Mouse (Mus musculus): ENCODE data around the gene Strip2. TPM values are rescaled to one million over a fixed set of nuclear protein-coding genes. Genes with fewer than 3 reads are reported as not detected.

The Strip2 gene
- polyA plus RNA-seq, 1 experiment from 2014 or later = 2.8 TPM

DNA sequence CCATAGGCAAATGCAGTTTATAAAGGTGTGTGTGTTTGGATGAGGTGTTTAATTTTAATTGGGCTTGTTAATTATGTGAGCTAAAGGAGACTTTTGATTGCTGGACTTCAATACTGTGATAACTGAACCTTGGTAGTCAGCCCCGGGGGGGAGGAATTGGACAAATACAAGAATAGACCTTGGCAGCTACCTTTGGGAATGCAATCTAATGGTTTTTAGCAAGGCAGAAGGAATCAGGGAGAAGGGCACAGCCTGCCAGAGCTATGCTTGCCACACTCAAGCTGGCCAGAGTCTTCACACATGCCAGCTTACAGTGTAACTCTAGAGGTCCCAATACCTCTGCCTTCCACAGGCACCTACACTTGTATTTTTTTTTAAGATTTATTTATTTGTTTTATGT, 18.9 kb downstream of the Strip2 start:
- H3K4me1 ChIP-seq (replicated peaks) = no peaks in the 10 kb centered on the region
- WGBS = 96% methylated on average over 1 of the region's 1 CpGs
- no peak overlapping the region for H3K9ac ChIP-seq
- H3K27me3 ChIP-seq = no peaks in the 10 kb centered on the region
- no peaks in the 10 kb centered on the region for H3K36me3 ChIP-seq
- no peak overlapping the region for H3K4me2 ChIP-seq
- no peak for ATAC-seq (ENCODE audit: low FRiP score)
- no peak overlapping the region for H3K4me3 ChIP-seq
- H3K27ac ChIP-seq = no peak overlapping the region
- no peaks in the 10 kb centered on the region for H3K9me3 ChIP-seq

DNA sequence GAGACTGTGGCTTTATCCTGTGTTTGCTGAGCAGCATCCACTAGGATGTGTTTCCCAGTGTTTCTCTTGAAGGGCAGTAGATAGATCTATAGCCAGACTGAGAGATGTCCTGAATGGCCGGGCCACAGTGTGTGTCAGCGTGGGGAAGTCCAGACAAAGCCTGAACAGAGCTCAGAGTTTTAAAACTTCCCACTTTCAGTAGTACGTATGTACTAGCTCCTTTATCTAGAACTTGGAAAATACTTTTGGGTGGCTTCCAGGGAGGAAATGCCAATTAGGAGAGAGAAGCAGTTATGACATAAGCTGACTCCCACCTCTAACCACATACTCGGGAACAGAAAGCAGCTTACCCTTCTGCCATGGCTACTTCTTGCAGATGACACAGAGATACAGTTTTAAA, 23.6 kb downstream of the Strip2 start:
- ATAC-seq (ENCODE audit: low FRiP score) = no peak
- 93% methylated on average over 4 of the region's 4 CpGs for WGBS
- H3K4me3 ChIP-seq = no peak overlapping the region

DNA sequence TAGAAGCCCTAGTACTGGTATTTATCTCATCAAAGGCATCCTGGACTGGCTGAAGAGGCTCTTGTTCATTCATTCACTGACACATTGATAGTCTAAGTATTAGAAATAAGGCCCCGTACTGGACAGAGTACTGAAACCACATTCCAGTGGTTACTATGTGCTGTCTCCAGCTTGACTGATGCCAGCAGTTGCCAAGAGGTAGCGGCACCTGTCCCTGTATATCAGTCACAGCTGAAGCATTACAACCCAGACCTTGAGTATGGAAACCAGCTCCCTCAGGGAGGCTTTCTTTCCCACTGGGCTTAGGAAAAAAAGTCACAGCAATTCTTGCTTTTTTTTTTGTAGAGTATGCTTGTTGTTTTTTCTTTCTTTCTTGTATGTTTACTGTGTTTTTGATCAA, 24.2 kb downstream of the Strip2 start:
- no peak for ATAC-seq (ENCODE audit: low FRiP score)
- Histone ChIP-seq H3K4me3 (no peak overlapping the region), H3K9ac (no peak overlapping the region), H3K4me1 (replicated peaks) (no peaks in the 10 kb centered on the region), H3K27ac (no peak overlapping the region), H3K9me3 (no peaks in the 10 kb centered on the region), H3K27me3 (no peaks in the 10 kb centered on the region), H3K36me3 (no peaks in the 10 kb centered on the region), H3K4me2 (no peak overlapping the region)
- 86% methylated on average over 2 of the region's 2 CpGs for WGBS

More for the DNA sequence above, 23.6 kb downstream of the Strip2 start:
- Histone ChIP-seq H3K9ac (no peak overlapping the region), H3K4me2 (no peak overlapping the region), H3K36me3 (no peaks in the 10 kb centered on the region), H3K9me3 (no peaks in the 10 kb centered on the region), H3K27me3 (no peaks in the 10 kb centered on the region), H3K27ac (no peak overlapping the region), H3K4me1 (replicated peaks) (no peaks in the 10 kb centered on the region)

DNA sequence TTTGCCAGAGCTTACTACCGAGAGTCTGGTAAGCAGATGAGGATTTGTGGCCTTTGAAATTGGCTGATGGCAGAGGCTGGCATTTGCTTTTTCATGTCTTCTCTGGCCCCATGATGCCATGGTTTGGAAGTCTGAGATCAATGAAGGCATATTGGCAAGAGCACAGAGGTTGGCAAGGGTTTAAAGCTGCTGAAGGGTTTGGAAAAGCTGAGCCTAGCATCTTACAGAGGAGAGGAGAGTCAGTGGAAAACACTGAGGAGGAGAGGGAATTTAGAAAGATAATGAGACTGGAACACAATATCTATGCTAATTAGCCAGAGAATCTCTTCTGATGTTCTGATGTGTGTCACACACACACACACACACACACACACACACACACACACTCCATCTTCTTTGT, 27.7 kb downstream of the Strip2 start:
- Histone ChIP-seq H3K4me1 (replicated peaks) (no peaks in the 10 kb centered on the region), H3K4me2 (no peak overlapping the region), H3K36me3 (no peaks in the 10 kb centered on the region), H3K9ac (no peak overlapping the region), H3K9me3 (no peaks in the 10 kb centered on the region), H3K27ac (no peak overlapping the region), H3K4me3 (no peak overlapping the region), H3K27me3 (no peaks in the 10 kb centered on the region)
- 86% methylated on average over 1 of the region's 1 CpGs for WGBS
- no peak for ATAC-seq (ENCODE audit: low FRiP score)

DNA sequence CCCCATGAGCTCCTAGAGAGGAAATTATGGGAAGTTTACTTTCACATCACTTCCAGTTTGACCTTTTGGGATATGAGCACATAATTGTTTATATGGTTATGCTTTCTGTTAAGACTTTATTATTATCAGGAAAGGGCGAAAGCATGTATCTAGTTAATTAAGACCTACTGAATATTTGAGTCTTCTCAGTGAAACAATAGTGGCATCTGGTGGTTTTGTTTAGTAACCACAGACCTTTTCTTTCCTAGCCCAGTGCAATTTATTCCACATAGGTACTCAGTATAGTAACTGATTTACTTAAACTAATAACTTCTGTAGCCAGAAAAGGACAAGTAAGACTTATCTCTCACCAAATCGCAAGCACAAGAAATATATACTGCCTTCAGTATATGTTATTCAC, 29.8 kb downstream of the Strip2 start:
- no peak overlapping the region for H3K4me2 ChIP-seq
- ATAC-seq (ENCODE audit: low FRiP score) = no peak
- 84% methylated on average over 2 of the region's 2 CpGs for WGBS
- no peak overlapping the region for H3K4me3 ChIP-seq
- no peaks in the 10 kb centered on the region for H3K4me1 ChIP-seq (replicated peaks)
- H3K36me3 ChIP-seq = no peaks in the 10 kb centered on the region
- no peaks in the 10 kb centered on the region for H3K27me3 ChIP-seq
- H3K9ac ChIP-seq = no peak overlapping the region
- no peak overlapping the region for H3K27ac ChIP-seq
- H3K9me3 ChIP-seq = no peaks in the 10 kb centered on the region

DNA sequence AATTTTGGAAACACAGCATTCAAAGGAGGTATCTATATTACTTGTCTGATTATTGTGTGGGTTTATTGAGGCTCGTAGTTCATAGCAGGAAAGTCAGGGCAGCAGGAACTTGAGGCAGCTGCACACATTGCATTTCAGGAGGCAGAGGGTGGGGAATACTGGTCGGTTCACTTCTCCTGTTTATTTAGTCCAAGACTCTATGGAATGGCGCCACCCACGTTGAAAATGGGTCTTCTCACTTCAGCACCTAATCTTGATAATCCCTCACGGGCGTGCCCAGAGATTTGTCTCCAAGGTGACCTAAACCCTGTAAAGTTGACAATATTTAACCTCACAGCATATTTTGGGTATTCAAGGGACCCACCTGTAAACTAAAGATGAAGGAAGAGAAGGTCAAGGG, 31.0 kb downstream of the Strip2 start:
- Histone ChIP-seq H3K36me3 (no peaks in the 10 kb centered on the region), H3K4me2 (no peak overlapping the region), H3K9me3 (no peaks in the 10 kb centered on the region), H3K27ac (no peak overlapping the region), H3K4me3 (no peak overlapping the region), H3K27me3 (no peaks in the 10 kb centered on the region), H3K4me1 (replicated peaks) (no peaks in the 10 kb centered on the region), H3K9ac (no peak overlapping the region)
- no peak for ATAC-seq (ENCODE audit: low FRiP score)
- WGBS = 82% methylated on average over 6 of the region's 6 CpGs

DNA sequence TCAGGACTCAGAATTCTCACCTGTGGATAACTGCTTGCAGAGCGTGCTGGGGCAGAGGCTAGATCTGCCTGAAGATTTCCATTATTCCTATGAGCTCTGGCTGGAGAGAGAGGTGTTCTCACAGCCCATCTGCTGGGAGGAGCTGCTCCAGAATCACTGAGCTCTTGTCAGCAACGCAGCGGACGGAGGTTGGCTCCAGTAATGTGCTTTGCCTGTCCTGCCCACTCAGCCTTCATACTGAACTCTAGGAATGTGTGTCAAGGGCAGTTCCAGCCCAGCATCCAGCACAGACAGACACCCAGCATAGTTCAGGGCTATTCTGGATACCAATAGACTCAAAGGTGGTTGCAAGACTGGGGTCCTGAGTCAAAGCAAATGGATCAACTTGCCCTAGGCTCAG, 39.9 kb downstream of the Strip2 start:
- H3K27me3 ChIP-seq = no peaks in the 10 kb centered on the region
- no peak overlapping the region for H3K4me3 ChIP-seq
- no peak for ATAC-seq (ENCODE audit: low FRiP score)
- H3K9me3 ChIP-seq = no peaks in the 10 kb centered on the region
- H3K27ac ChIP-seq = no peak overlapping the region
- H3K36me3 ChIP-seq = no peaks in the 10 kb centered on the region
- H3K4me2 ChIP-seq = no peak overlapping the region
- 94% methylated on average over 4 of the region's 4 CpGs for WGBS
- H3K9ac ChIP-seq = no peak overlapping the region
- H3K4me1 ChIP-seq (replicated peaks) = no peaks in the 10 kb centered on the region

DNA sequence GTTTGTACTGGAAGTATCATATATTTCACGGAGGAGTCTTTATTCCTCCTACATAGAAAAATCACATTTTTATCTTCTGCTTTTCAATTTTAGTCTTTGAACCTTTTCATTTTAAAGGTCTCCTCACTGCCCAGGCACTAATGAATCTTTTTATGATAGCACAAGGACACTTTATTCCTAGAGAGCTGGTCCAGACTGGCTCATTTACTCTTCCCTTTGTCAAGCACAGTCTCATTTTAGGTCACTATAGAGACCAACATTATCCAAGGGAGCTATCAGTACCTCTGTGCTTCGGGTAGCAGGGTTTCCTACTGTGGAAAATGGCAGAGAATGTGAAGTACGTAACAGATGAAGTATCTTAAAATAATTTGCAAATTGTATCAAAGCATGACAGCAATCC, 41.9 kb downstream of the Strip2 start:
- Histone ChIP-seq H3K4me1 (replicated peaks) (no peaks in the 10 kb centered on the region), H3K9ac (no peak overlapping the region), H3K4me2 (no peak overlapping the region), H3K36me3 (no peaks in the 10 kb centered on the region), H3K27ac (no peak overlapping the region), H3K27me3 (no peaks in the 10 kb centered on the region), H3K9me3 (no peaks in the 10 kb centered on the region), H3K4me3 (no peak overlapping the region)
- WGBS = 70% methylated on average over 3 of the region's 3 CpGs
- no peak for ATAC-seq (ENCODE audit: low FRiP score)

DNA sequence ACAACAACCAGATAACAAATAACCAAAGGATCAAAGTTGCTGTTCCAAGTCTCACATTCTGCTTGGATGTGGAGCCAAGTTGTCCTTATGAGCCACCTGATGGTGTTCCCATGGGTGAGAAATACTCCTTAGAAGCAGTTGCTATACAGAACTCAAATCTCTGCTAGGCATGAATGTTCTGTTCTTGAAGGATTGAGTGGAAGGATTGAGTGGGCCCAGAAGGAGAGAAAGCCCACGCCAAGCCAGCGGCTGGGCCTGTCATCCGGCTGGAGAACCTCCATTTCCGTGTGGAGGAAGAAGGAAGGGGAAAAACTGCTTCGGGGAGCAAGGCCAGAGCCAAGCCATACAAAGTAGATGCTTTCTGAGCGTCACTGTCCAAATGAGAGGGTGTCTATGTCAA, 44.3 kb downstream of the Strip2 start:
- Histone ChIP-seq H3K27me3 (no peaks in the 10 kb centered on the region), H3K9me3 (no peaks in the 10 kb centered on the region), H3K27ac (no peak overlapping the region), H3K4me1 (replicated peaks) (no peaks in the 10 kb centered on the region), H3K4me2 (no peak overlapping the region), H3K4me3 (no peak overlapping the region), H3K36me3 (no peaks in the 10 kb centered on the region), H3K9ac (no peak overlapping the region)
- ATAC-seq (ENCODE audit: low FRiP score) = no peak
- 92% methylated on average over 6 of the region's 6 CpGs for WGBS

DNA sequence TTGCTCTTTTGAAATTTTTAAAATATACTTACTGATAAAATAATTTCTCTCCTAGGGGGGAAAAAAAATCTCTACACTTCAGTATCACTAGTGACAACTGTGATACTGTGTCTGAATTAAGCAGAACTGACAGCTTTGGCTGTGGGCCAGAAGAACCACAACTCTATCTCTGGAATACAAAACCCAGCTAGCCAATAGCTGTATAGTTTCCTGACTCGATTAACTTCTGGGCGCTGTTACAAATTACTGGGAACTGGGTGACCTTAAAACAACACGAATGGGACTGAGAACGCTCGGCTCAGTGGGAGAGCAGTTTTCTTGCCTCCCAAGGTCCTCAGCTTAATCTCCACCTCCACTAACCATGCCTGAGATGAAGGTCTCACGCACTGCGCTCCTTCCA, 51.1 kb downstream of the Strip2 start:
- no peak for ATAC-seq (ENCODE audit: low FRiP score)
- no peaks in the 10 kb centered on the region for H3K27me3 ChIP-seq
- 64% methylated on average over 7 of the region's 7 CpGs for WGBS
- no peak overlapping the region for H3K4me2 ChIP-seq
- H3K36me3 ChIP-seq = no peaks in the 10 kb centered on the region
- no peaks in the 10 kb centered on the region for H3K4me1 ChIP-seq (replicated peaks)
- no peaks in the 10 kb centered on the region for H3K9me3 ChIP-seq
- H3K4me3 ChIP-seq = no peak overlapping the region
- no peak overlapping the region for H3K9ac ChIP-seq
- no peak overlapping the region for H3K27ac ChIP-seq

DNA sequence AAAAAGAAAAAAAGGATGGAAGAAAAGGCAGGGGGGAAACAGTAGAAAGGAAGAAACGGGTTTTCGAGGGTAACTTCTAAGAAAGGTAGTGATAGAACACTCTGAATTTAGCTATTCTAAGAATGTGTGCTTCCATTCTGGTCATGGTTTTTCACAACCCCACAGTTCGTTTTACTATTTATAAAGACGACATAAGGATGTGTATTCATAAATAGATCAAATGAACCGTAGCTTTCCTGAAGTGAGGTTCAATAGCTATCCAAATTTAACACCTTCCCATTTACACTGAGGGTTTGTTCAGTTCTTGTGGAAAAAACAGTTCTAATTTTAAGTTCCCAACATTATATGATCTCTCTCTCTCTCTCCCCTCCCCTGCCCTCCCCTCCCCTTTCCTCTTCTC, 56.5 kb downstream of the Strip2 start:
- ATAC-seq (ENCODE audit: low FRiP score) = no peak

DNA sequence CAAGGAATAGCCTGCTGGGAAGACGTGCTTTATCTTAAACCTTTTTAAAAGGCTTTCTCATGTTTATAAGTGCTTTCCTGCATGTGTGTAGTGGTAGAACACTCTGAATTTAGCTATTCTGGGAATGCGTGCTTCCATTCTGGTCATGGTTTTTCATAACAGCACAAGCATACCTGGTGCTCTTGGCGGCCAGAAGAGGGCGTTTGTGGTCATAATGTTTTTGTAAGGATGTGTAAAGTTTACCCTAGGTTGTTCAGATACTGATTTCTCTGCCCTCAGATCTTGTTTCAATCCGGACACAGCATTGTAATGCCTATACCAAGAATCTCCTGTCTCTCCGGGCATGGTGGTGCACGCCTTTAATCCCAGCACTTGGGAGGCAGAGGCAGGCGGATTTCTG, 58.0 kb downstream of the Strip2 start:
- Histone ChIP-seq H3K36me3 (no peaks in the 10 kb centered on the region), H3K9ac (no peak overlapping the region), H3K4me2 (no peak overlapping the region), H3K9me3 (no peaks in the 10 kb centered on the region), H3K4me3 (no peak overlapping the region), H3K4me1 (replicated peaks) (no peaks in the 10 kb centered on the region), H3K27me3 (no peaks in the 10 kb centered on the region), H3K27ac (no peak overlapping the region)
- ATAC-seq (ENCODE audit: low FRiP score) = no peak
- 71% methylated on average over 8 of the region's 8 CpGs for WGBS

More for the DNA sequence above, 56.5 kb downstream of the Strip2 start:
- no peak overlapping the region for H3K4me2 ChIP-seq
- H3K9me3 ChIP-seq = no peaks in the 10 kb centered on the region
- 74% methylated on average over 5 of the region's 5 CpGs for WGBS
- no peaks in the 10 kb centered on the region for H3K27me3 ChIP-seq
- no peak overlapping the region for H3K9ac ChIP-seq
- no peak overlapping the region for H3K4me3 ChIP-seq
- H3K36me3 ChIP-seq = no peaks in the 10 kb centered on the region
- H3K4me1 ChIP-seq (replicated peaks) = no peaks in the 10 kb centered on the region
- H3K27ac ChIP-seq = no peak overlapping the region

DNA sequence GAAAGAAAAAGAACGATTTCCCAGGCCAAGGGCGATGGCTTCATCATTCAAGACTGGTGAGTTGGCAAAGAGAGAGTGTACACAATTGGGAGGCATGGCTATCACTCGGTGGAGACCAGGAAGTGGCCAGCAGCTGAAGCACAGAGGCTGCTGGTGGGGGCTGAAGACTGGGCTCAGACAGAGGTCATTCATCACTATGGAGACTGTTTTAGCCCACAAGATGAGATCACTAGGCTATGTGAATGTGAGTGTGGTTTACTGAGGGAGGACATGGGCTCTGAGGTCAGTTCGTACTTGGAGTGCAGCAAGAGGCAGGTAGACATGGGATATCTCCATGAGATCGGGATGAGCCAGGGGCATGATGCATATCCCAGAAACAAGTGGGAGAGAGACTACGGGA, 63.6 kb downstream of the Strip2 start:
- H3K4me2 ChIP-seq = no peak overlapping the region
- H3K27ac ChIP-seq = no peak overlapping the region
- 87% methylated on average over 6 of the region's 6 CpGs for WGBS
- no peak overlapping the region for H3K4me3 ChIP-seq
- no peaks in the 10 kb centered on the region for H3K9me3 ChIP-seq
- H3K4me1 ChIP-seq (replicated peaks) = peaks cover 7% of the 10 kb centered on the region; the same call in 1 of the 2 replicates
- no peak overlapping the region for H3K9ac ChIP-seq
- no peak for ATAC-seq (ENCODE audit: low FRiP score)
- no peaks in the 10 kb centered on the region for H3K36me3 ChIP-seq
- peaks cover 11% of the 10 kb centered on the region; the same call in 1 of the 2 replicates for H3K27me3 ChIP-seq

DNA sequence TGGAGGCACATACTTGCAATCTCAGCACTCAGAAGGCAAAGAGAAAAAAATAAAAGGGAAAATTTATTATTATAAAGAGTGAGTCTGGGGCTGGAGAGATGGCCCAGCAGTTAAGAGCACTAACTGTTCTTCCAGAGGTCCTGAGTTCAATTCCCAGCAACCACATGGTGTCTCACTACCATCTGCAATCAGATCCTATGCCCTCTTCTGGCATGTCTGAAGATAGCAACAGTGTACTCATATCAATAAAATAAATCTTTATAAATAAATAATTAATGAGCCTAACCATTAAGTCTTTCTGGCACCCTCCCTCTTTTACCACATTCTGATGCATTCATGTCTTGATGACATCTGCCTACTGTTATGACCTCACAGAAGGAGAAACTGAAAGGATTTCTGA, 65.0 kb downstream of the Strip2 start:
- ATAC-seq (ENCODE audit: low FRiP score) = no peak
- H3K9me3 ChIP-seq = no peaks in the 10 kb centered on the region
- H3K36me3 ChIP-seq = no peaks in the 10 kb centered on the region
- no peak overlapping the region for H3K27ac ChIP-seq
- H3K4me3 ChIP-seq = no peak overlapping the region
- H3K9ac ChIP-seq = no peak overlapping the region
- peaks cover 9% of the 10 kb centered on the region; the same call in 1 of the 2 replicates for H3K4me1 ChIP-seq (replicated peaks)
- H3K27me3 ChIP-seq = peaks cover 24% of the 10 kb centered on the region
- no peak overlapping the region for H3K4me2 ChIP-seq

Measured in hindbrain, embryonic 13.5 days (tissue).